Mouse (Mus musculus) olfactory bulb, adult 2 months (tissue): Measurements from ENCODE around the gene Zcchc7. TPM values are rescaled to one million over a fixed set of nuclear protein-coding genes. Genes with fewer than 3 reads are reported as not detected.

Experiments used
- H3K27ac ChIP-seq: fragments of 200-500 bp; 2 replicates; pipeline ENCODE4 v1.5.1; 2012; ENCODE audit warnings: low read depth, low read length; ENCODE audit not compliant: insufficient read depth
- H3K4me1 ChIP-seq: fragments of 200-500 bp; 2 replicates; pipeline ENCODE4 v1.6.1; 2012; ENCODE audit warnings: low read length; ENCODE audit not compliant: control insufficient read depth, insufficient read depth
- H3K4me3 ChIP-seq: fragments of 200-500 bp; 2 replicates; pipeline ENCODE4 v1.5.1; 2012; ENCODE audit warnings: mild to moderate bottlenecking, low read depth, low read length, moderate library complexity; ENCODE audit not compliant: insufficient read depth
- CTCF ChIP-seq: fragments of 200-500 bp; IDR thresholded peaks from 2 replicates; pipeline ENCODE4 v1.5.1; 2012; ENCODE audit warnings: low read depth, mild to moderate bottlenecking, low read length, moderate library complexity; ENCODE audit not compliant: insufficient read depth
- POLR2A ChIP-seq: fragments of 200-500 bp; IDR thresholded peaks from 2 replicates; pipeline ENCODE4 v1.6.1; 2012; ENCODE audit warnings: mild to moderate bottlenecking, low read depth, low read length, moderate library complexity; ENCODE audit not compliant: insufficient read depth
- WGBS: fragments of 180-500 bp; shearing (Covaris S2); methylation state at CpG from one replicate; pipeline ENCODE4 v1.1.7; 2018; 5-methylcytosine and 5-hydroxymethylcytosine counted together
- polyA plus RNA-seq: library from polyadenylated mRNA; stranded (reverse); fragments of >200 nt; gene quantifications from 2 replicates; pipeline ENCODE4 v1.2.4, GENCODE M21; 2012; ENCODE audit warnings: low replicate concordance; ENCODE audit not compliant: missing spikeins, insufficient read depth, insufficient read length

Zcchc7 gene
- polyA plus RNA-seq, 1 experiment, result not detected

- WGBS, result 74% methylated on average over 6 of the region's 6 CpGs
- Histone ChIP-seq H3K27ac (no peak overlapping the region), H3K4me1 (peaks cover 12% of the 10 kb centered on the region), H3K4me3 (no peak overlapping the region)
- TF ChIP-seq POLR2A (no peak), CTCF (no peak)
Measured at GRCm38 (mm10) chr4:44976026-44976615, 220.4 kb downstream of the Zcchc7 start.

DNA sequence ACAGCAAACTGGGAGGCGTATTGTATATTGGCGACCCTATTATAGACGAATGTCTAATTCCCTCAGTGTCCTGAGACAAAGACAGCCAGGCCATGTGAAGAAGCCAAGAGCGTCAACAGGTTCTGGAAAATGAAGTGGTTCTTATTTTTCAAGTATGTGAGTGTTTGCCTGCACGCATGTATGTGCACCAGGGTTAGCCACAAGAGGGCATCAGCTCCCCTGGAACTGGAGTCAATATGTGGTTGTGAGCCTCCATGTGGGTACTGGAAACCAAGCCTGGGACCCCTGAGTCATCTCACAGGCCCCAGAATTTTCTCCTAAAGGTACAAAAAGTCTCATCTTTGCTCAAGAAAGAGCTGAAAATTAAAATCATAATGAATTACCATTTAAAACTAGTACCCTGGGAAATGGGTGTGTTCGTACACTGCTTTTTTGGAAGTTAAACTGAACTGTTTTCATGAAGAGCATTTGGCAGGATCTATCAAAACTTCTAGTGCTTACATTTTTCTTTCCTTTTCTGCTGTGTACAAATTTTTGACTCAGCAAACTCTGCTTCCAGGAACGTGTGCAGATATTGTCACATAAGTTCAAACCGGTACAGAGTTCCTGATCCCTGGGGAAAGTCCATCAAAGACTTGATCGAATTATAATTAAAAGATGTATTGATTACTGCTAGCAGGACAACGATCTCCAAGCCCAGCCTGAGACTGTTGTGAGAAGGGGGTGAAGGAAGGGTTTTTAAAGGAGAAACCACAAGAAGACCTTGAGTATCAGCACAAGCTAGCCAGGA is 221.4 kb downstream of the Zcchc7 start:
- TF ChIP-seq CTCF (no peak), POLR2A (no peak)
- peaks cover 15% of the 10 kb centered on the region for H3K4me1 ChIP-seq
- 93% methylated on average over 10 of the region's 10 CpGs for WGBS
- no peak overlapping the region for H3K27ac ChIP-seq
- H3K4me3 ChIP-seq, result no peak overlapping the region

GRCm38 (mm10) chr4:44978175-44978574 is 222.5 kb downstream of the Zcchc7 start:
- TF ChIP-seq CTCF, result no peak
- no peak for TF ChIP-seq POLR2A
- H3K4me1 ChIP-seq, result peaks cover 21% of the 10 kb centered on the region
- 84% methylated on average over 5 of the region's 5 CpGs for WGBS
- no peak overlapping the region for H3K4me3 ChIP-seq
- H3K27ac ChIP-seq, result no peak overlapping the region

GRCm38 (mm10) chr4:44979794-44980338 is 224.2 kb downstream of the Zcchc7 start:
- Histone ChIP-seq H3K4me3 (no peak overlapping the region), H3K27ac (no peak overlapping the region), H3K4me1 (peaks cover 9% of the 10 kb centered on the region; the same call in 1 of the 2 replicates)
- TF ChIP-seq POLR2A (no peak), CTCF (no peak)
- WGBS, result 89% methylated on average over 7 of the region's 7 CpGs

DNA sequence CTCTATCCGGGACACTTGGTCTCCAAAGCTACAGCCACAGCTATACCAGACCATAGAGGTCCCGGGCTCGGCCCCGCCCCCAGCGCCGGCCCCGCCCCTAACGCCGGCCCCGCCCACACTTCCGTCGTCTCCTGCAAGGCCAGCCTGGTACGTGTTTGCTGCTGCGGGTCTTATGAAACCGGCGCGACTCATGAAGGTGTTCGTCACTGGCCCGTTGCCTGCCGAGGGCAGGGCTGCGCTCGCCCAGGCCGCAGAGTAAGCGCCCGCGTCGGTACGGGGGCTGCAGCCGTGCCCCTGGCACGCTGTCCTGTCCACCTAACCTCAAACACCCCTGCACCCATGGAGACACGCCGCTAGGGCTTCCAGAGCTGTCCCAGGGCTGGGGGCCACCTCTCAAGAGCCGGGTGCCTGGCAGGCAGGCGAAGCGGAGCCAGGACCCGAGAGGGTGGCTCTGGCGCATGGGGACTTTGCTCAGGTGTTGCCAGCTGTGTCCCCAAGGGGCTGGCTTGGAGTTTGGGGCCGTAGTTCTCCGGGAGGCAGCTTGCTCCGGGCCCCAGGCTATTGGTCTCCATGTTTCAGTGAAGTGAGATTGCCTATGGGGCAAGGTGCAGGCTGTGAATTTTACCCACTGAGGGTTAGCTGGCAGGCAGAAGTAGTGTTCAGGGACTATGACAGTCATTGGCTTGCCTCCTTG is 225.8 kb downstream of the Zcchc7 start, which contains the start of gene Grhpr:
Gene Grhpr, plus strand, starts transcription at position 116 of the 694 bp plus-strand sequence.
- 4% methylated on average over 40 of the region's 40 CpGs for WGBS
- peak within 1 kb of the TSS; percentile 59 for H3K4me3 ChIP-seq
- H3K4me1 ChIP-seq, result peaks cover 9% of the 10 kb centered on the region; the same call in 1 of the 2 replicates
- TF ChIP-seq CTCF, result no peak
- TF ChIP-seq POLR2A, result 0 out of 2 replicates have a peak, but pooled peaks have one; percentile 24
- no peak within 1 kb of the TSS; the same call in 1 of the 2 replicates for H3K27ac ChIP-seq

Other genes starting within 250 kb of the Zcchc7 start
- gene Pax5, start 45.4 kb upstream of the Zcchc7 start, polyA plus RNA-seq, result not detected in 2 replicates
- not detected in 2 replicates for gene Grhpr, start 225.5 kb downstream of the Zcchc7 start, polyA plus RNA-seq